Mouse (Mus musculus) forebrain, embryonic 15.5 days (tissue): Measurements from ENCODE around the gene Higd1b. TPM values are rescaled to one million over a fixed set of nuclear protein-coding genes. Genes with fewer than 3 reads are reported as not detected.

Source experiments
- ATAC-seq: fragments of 200-750 bp; cut with Nextera tagmentation; replicated peaks from 2 replicates; pipeline ENCODE4 v1.8.0; 2017; ENCODE audit warnings: mild to moderate bottlenecking, moderate TSS enrichment, moderate library complexity
- H3K27ac ChIP-seq: fragments of 300-500 bp; sonication (generic); replicated peaks from 2 replicates; pipeline ENCODE4 v1.5.1; 2015; ENCODE audit warnings: mild to moderate bottlenecking, inconsistent platforms
- H3K27me3 ChIP-seq: fragments of 300-500 bp; sonication (generic); 2 replicates; pipeline ENCODE4 v1.6.1; 2015; ENCODE audit warnings: inconsistent platforms
- H3K36me3 ChIP-seq: fragments of 300-500 bp; sonication (generic); 2 replicates; pipeline ENCODE4 v1.6.1; 2015; ENCODE audit warnings: mild to moderate bottlenecking, inconsistent platforms
- H3K4me1 ChIP-seq: fragments of 300-500 bp; sonication (generic); 2 replicates; pipeline ENCODE4 v1.6.1; 2015; ENCODE audit warnings: inconsistent platforms
- H3K4me2 ChIP-seq: fragments of 300-500 bp; sonication (generic); replicated peaks from 2 replicates; pipeline ENCODE4 v1.6.1; 2015; ENCODE audit warnings: mild to moderate bottlenecking, inconsistent platforms
- H3K4me3 ChIP-seq: fragments of 300-500 bp; sonication (generic); 2 replicates; pipeline ENCODE4 v1.5.1; 2015; ENCODE audit warnings: mild to moderate bottlenecking, inconsistent platforms
- H3K9ac ChIP-seq: fragments of 300-500 bp; sonication (generic); replicated peaks from 2 replicates; pipeline ENCODE4 v1.6.1; 2015; ENCODE audit warnings: mild to moderate bottlenecking, inconsistent platforms
- H3K9me3 ChIP-seq: fragments of 300-500 bp; sonication (generic); 2 replicates; pipeline ENCODE4 v1.6.1; 2016; ENCODE audit warnings: inconsistent platforms
- WGBS: fragments of 180-500 bp; shearing (Covaris S2); methylation state at CpG from one replicate; pipeline ENCODE4 v1.1.7; 2015; ENCODE audit warnings: mixed read lengths; 5-methylcytosine and 5-hydroxymethylcytosine counted together
- polyA plus RNA-seq: library from polyadenylated mRNA; unstranded; fragments of >200 nt; fragmentation: Nextera tagmentation; extraction: Ambion mirVana; gene quantifications from 2 replicates; pipeline ENCODE4 v1.2.1, GENCODE M21; 2015

Higd1b gene
- 12.8 and 13.0 TPM in 2 replicates for polyA plus RNA-seq

DNA sequence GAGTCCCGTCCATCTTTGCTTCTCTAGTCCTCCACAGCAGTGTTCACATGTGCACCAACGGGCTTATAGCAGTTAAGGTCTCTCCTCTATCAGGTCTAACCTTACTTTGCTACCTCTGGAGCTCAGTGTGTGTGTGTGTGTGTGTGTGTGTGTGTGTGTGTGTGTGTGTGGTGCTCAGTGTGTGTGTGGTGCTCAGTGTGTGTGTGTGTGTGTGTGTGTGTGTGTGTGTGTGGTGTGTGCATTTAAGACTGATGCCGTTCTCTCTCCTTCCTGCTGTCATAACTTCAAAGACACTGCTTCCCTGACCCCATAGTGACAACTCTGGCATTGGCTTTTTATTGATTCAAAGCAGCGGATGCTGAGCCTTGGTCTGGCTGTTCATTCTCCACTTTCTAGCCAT is at the start of gene Higd1b:
Gene Higd1b (plus strand): TSS at position 301 of the 400 bp plus-strand sequence.
- Histone ChIP-seq H3K9me3 (no peaks in the 10 kb centered on the region), H3K27me3 (no peaks in the 10 kb centered on the region), H3K4me3 (no peak within 1 kb of the TSS), H3K4me2 (no peak within 1 kb of the TSS), H3K4me1 (no peaks in the 10 kb centered on the region), H3K9ac (no peak within 1 kb of the TSS), H3K27ac (no peak within 1 kb of the TSS), H3K36me3 (peaks cover 41% of the 10 kb centered on the region)
- ATAC-seq: no peak
- WGBS: 66% methylated on average over 4 of the region's 4 CpGs

DNA sequence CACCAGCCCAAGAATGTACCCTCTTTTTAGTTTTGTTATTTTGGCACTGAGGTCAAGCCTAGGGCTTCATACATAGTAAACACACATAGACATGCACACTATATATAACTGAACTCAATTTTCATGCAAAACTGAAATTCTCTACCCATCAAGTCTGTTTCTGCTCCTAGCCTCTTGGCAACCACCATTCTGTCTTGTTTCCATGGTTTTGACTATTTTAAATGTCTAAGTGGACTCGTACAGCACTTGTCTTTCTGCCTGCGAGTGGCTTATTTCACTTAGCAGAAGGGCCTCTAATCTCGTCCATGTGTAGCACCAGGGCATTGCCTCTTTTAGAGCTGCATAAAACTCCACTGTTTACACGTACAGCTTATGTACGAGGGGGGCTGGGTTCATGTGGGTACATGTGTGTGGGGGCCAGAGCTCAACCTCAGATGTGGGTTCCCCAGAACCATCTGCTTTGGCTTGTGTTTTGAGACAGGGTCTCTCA is 47.9 kb upstream of the Higd1b start:
- no peak for ATAC-seq
- WGBS: 79% methylated on average over 5 of the region's 5 CpGs
- no peak overlapping the region for H3K9ac ChIP-seq
- H3K4me1 ChIP-seq: no peaks in the 10 kb centered on the region
- H3K4me2 ChIP-seq: no peak overlapping the region
- no peak overlapping the region for H3K27ac ChIP-seq
- no peak overlapping the region for H3K4me3 ChIP-seq
- no peaks in the 10 kb centered on the region for H3K27me3 ChIP-seq
- no peaks in the 10 kb centered on the region for H3K36me3 ChIP-seq
- H3K9me3 ChIP-seq: no peaks in the 10 kb centered on the region

DNA sequence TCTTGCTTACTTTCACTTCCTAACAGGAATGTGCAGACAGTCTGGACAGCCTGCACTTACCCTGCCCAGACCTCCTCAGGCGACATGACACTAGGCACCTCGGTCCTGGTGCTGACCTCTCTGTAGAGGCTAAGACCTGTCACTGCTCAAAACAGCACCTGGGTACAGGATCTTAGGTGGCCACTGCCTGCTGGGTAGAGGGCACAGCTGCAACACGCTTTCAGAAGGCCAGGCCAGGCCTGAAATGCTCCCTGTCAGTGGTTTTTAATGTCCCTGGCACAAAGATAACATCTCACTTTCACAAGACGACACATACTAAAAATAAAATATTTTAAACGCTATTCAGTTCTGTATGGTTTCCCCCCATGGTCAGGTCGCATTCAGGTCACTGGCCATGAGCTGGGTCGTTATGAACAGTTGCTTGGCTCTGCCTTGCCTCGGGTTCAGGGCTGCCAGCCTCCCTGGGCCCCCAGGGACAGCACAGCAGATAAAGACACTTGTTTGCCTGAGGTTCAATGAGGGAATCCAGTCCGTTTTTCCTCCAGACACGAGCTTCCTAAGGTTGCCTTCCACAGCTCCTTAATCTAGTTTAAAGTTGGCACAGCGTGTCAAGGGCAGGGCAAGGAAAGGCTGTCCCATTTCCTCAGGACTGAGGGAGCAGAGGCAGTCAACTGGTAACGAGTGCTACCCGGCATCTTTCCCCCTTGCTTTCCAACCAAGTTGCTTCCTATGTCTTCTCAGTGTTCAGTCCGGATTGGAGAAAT is 43.8 kb upstream of the Higd1b start:
- Histone ChIP-seq H3K4me2 (no peak overlapping the region), H3K27me3 (no peaks in the 10 kb centered on the region), H3K36me3 (no peaks in the 10 kb centered on the region), H3K27ac (no peak overlapping the region), H3K9me3 (no peaks in the 10 kb centered on the region), H3K4me3 (no peak overlapping the region), H3K4me1 (no peaks in the 10 kb centered on the region; the same call in 1 of the 2 replicates), H3K9ac (no peak overlapping the region)
- ATAC-seq: no peak
- WGBS: 62% methylated on average over 14 of the region's 14 CpGs

GRCm38 (mm10) chr11:102794157-102794556 is 41.5 kb upstream of the Higd1b start:
- ATAC-seq: no peak
- Histone ChIP-seq H3K4me1 (no peaks in the 10 kb centered on the region; the same call in 1 of the 2 replicates), H3K36me3 (peaks cover 9% of the 10 kb centered on the region; the same call in 1 of the 2 replicates), H3K9me3 (no peaks in the 10 kb centered on the region), H3K4me2 (no peak overlapping the region), H3K9ac (no peak overlapping the region), H3K27ac (no peak overlapping the region), H3K4me3 (no peak overlapping the region), H3K27me3 (no peaks in the 10 kb centered on the region)
- 55% methylated on average over 8 of the region's 8 CpGs for WGBS

- ATAC-seq: no peak
- Histone ChIP-seq H3K4me2 (no peak overlapping the region), H3K27ac (no peak overlapping the region), H3K9ac (no peak overlapping the region), H3K9me3 (no peaks in the 10 kb centered on the region), H3K36me3 (peaks cover 33% of the 10 kb centered on the region), H3K4me3 (no peak overlapping the region), H3K27me3 (no peaks in the 10 kb centered on the region), H3K4me1 (peaks cover 5% of the 10 kb centered on the region; the same call in 1 of the 2 replicates)
- 88% methylated on average over 5 of the region's 5 CpGs for WGBS
Observed at GRCm38 (mm10) chr11:102803453-102803852, 32.2 kb upstream of the Higd1b start.

- Histone ChIP-seq H3K4me1 (peaks cover 20% of the 10 kb centered on the region), H3K27ac (no peak overlapping the region), H3K4me3 (no peak overlapping the region), H3K36me3 (no peaks in the 10 kb centered on the region), H3K4me2 (no peak overlapping the region), H3K9ac (no peak overlapping the region), H3K9me3 (no peaks in the 10 kb centered on the region), H3K27me3 (no peaks in the 10 kb centered on the region)
- ATAC-seq: no peak
- 79% methylated on average over 5 of the region's 5 CpGs for WGBS
Observed at GRCm38 (mm10) chr11:102808246-102808645, 27.4 kb upstream of the Higd1b start.

- H3K9ac ChIP-seq: no peak overlapping the region
- no peak overlapping the region for H3K4me3 ChIP-seq
- H3K27ac ChIP-seq: no peak overlapping the region
- peaks cover 32% of the 10 kb centered on the region for H3K4me1 ChIP-seq
- no peaks in the 10 kb centered on the region for H3K9me3 ChIP-seq
- ATAC-seq: no peak; the same call in 1 of the 2 replicates
- WGBS: 20% methylated on average over 4 of the region's 4 CpGs
- no peaks in the 10 kb centered on the region for H3K27me3 ChIP-seq
- H3K4me2 ChIP-seq: no peak overlapping the region
- no peaks in the 10 kb centered on the region for H3K36me3 ChIP-seq
Observed at GRCm38 (mm10) chr11:102810721-102811485, 24.7 kb upstream of the Higd1b start.

GRCm38 (mm10) chr11:102814881-102815280 is 20.8 kb upstream of the Higd1b start:
- no peak overlapping the region for H3K4me3 ChIP-seq
- H3K4me2 ChIP-seq: no peak overlapping the region
- H3K36me3 ChIP-seq: no peaks in the 10 kb centered on the region
- no peak overlapping the region for H3K27ac ChIP-seq
- no peak overlapping the region for H3K9ac ChIP-seq
- H3K27me3 ChIP-seq: no peaks in the 10 kb centered on the region
- H3K9me3 ChIP-seq: no peaks in the 10 kb centered on the region
- H3K4me1 ChIP-seq: peaks cover 50% of the 10 kb centered on the region
- no peak for ATAC-seq

- H3K4me3 ChIP-seq: peak overlapping the region; percentile 83
- peak overlapping the region; percentile 93 for H3K4me2 ChIP-seq
- no peaks in the 10 kb centered on the region for H3K36me3 ChIP-seq
- peaks cover 6% of the 10 kb centered on the region; the same call in 1 of the 2 replicates for H3K27me3 ChIP-seq
- H3K4me1 ChIP-seq: peaks cover 35% of the 10 kb centered on the region
- 1% methylated on average over 79 of the region's 92 CpGs for WGBS
- H3K27ac ChIP-seq: peak overlapping the region; percentile 92
- H3K9ac ChIP-seq: peak overlapping the region; percentile 76
- ATAC-seq: peak; percentile 75
- no peaks in the 10 kb centered on the region for H3K9me3 ChIP-seq
Observed at GRCm38 (mm10) chr11:102818121-102819020, 17.3 kb upstream of the Higd1b start.

- ATAC-seq: peak; percentile 92
- Histone ChIP-seq H3K4me2 (peak within 1 kb of the TSS; percentile 93), H3K9ac (peak within 1 kb of the TSS; percentile 76), H3K27ac (peak within 1 kb of the TSS; percentile 92), H3K36me3 (no peaks in the 10 kb centered on the region), H3K4me3 (peak within 1 kb of the TSS; percentile 83), H3K4me1 (peaks cover 32% of the 10 kb centered on the region), H3K9me3 (no peaks in the 10 kb centered on the region), H3K27me3 (peaks cover 6% of the 10 kb centered on the region; the same call in 1 of the 2 replicates)
- under 1% methylated on average over 92 of the region's 97 CpGs for WGBS
Observed at GRCm38 (mm10) chr11:102819021-102819782, 16.4 kb upstream of the Higd1b start, which contains the start of gene Gjc1. TSS of gene Gjc1 (minus strand) at chr11:102819700.
